Mouse (Mus musculus) erythroblast, embryonic 14.5 days (primary cell): ENCODE results near the gene Lrmda. TPM values are rescaled to one million over a fixed set of nuclear protein-coding genes. Genes with fewer than 3 reads are reported as not detected.

ENCODE experiments used
- H3K27me3 ChIP-seq: 2 replicates; pipeline ENCODE4 v1.6.1; 2012; ENCODE audit warnings: inconsistent platforms; ENCODE audit not compliant: control insufficient read depth
- H3K36me3 ChIP-seq: 2 replicates; pipeline ENCODE4 v1.6.1; 2012; ENCODE audit warnings: mild to moderate bottlenecking, inconsistent platforms; ENCODE audit not compliant: control insufficient read depth
- H3K4me1 ChIP-seq: 2 replicates; pipeline ENCODE4 v1.6.1; 2012; ENCODE audit warnings: inconsistent platforms; ENCODE audit not compliant: control insufficient read depth
- H3K4me3 ChIP-seq: replicated peaks from 2 replicates; pipeline ENCODE3; 2012; ENCODE audit warnings: moderate library complexity, mild to moderate bottlenecking, inconsistent platforms
- H3K9me3 ChIP-seq: 2 replicates; pipeline ENCODE4 v1.6.1; 2012; ENCODE audit warnings: low read length, inconsistent platforms, mixed read lengths; ENCODE audit not compliant: control insufficient read depth
- GATA1 ChIP-seq: IDR thresholded peaks from 2 replicates; pipeline ENCODE4 v1.6.1; 2012; ENCODE audit warnings: low read length, inconsistent platforms, mixed read lengths
- TAL1 ChIP-seq: IDR thresholded peaks from 3 replicates; pipeline ENCODE4 v1.6.1; 2012; ENCODE audit warnings: low read length, inconsistent platforms, mixed read lengths
- polyA plus RNA-seq: library from polyadenylated mRNA; stranded (reverse); fragments of >175 nt; gene quantifications from 2 replicates; pipeline ENCODE4 v1.2.3, GENCODE M21; 2012

Lrmda gene
- polyA plus RNA-seq, 1 experiment: not detected

DNA sequence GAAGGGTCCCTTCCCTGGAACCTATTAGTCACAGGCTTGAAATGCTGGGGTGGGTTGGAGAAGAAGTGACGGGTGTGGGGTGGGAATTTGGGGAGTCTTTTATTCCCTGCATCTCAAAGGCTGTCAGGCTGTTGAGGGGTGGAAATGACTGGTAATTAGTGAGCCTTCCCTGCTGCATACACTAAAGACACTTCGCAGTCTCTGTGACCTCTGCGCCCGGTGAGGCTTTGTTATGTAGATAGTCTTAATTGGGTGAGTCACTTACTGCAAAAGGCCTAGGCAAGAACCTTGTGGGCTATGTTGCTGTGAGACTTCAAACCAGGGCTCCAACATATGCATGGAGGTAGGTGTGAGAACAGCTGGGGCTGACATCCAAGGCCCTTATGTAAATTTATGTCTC, 14.6 kb upstream of the Lrmda start:
- TF ChIP-seq GATA1 (no peak), TAL1 (no peak)
- H3K4me1 ChIP-seq: no peaks in the 10 kb centered on the region; the same call in 1 of the 2 replicates
- no peak overlapping the region for H3K4me3 ChIP-seq

DNA sequence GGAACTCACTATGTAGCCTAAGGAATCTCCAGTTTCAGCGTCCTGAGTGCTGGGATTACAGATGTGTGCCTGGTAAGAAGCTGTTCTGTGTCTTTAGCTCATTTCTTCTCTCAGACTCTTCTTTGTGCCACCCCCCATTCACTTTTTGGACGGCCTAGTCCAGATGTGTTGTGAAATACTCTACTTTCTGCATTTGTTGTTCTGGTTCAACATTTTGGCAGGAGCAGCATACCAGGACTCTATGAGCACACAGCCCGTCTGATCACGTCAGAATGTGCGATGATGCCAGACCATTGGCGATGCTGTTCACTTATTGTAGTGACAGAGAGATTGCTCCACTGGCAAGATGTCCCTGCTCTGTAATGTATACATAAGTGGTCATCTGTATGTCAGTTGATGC, 12.5 kb upstream of the Lrmda start:
- TF ChIP-seq GATA1: no peak
- no peak for TF ChIP-seq TAL1
- H3K27me3 ChIP-seq: no peaks in the 10 kb centered on the region
- no peaks in the 10 kb centered on the region for H3K9me3 ChIP-seq
- no peaks in the 10 kb centered on the region; the same call in 1 of the 2 replicates for H3K4me1 ChIP-seq
- no peak overlapping the region for H3K4me3 ChIP-seq
- no peaks in the 10 kb centered on the region for H3K36me3 ChIP-seq

More for the DNA sequence above, 14.6 kb upstream of the Lrmda start:
- Histone ChIP-seq H3K27me3 (no peaks in the 10 kb centered on the region), H3K9me3 (no peaks in the 10 kb centered on the region), H3K36me3 (no peaks in the 10 kb centered on the region)

DNA sequence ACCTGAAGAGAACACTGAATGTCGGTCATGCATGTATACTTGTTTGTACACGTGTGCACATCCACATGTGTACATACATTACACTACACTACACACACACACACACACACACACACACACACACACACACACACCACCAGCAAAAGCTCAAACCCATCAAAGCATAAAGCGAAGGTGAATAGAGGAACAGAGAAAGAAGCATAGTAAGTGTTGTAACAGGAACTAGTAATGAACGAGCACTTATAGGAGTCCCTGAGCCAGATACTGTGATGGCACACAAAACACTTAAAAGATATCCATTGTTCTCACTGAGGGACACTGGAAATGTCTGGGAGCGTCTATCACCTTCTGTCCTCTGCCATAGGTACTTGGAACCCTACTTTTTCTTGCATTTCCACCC, 5.2 kb upstream of the Lrmda start:
- no peak overlapping the region for H3K4me3 ChIP-seq
- H3K4me1 ChIP-seq: 0 out of 2 replicates have a peak, but pooled peaks cover 3% of the 10 kb centered on the region
- H3K27me3 ChIP-seq: peaks cover 3% of the 10 kb centered on the region
- H3K9me3 ChIP-seq: no peaks in the 10 kb centered on the region
- no peak for TF ChIP-seq TAL1
- TF ChIP-seq GATA1: no peak
- no peaks in the 10 kb centered on the region for H3K36me3 ChIP-seq

DNA sequence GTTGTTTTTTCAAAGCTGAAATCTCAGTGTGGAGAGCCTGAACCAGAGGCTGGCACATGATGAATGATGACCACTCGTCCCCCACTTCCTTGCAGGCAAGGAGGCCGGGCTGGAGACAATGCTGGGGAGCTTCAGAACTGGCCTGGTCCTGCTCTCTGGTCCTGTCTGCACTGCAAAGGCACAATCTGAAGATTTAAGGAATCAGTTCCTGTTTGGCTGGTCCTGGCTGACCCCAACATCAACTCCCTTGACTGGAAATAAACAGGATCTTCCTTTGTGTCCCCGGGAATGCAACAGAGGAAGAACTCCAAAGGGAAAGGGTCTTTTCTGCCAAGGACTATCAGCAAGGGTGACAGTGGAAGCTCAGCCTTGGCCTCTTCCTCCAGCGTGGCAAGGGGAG, 4.7 kb upstream of the Lrmda start:
- Histone ChIP-seq H3K27me3 (peaks cover 7% of the 10 kb centered on the region), H3K9me3 (no peaks in the 10 kb centered on the region), H3K36me3 (no peaks in the 10 kb centered on the region), H3K4me3 (no peak overlapping the region), H3K4me1 (peaks cover 7% of the 10 kb centered on the region)
- TF ChIP-seq TAL1 (no peak), GATA1 (no peak)

DNA sequence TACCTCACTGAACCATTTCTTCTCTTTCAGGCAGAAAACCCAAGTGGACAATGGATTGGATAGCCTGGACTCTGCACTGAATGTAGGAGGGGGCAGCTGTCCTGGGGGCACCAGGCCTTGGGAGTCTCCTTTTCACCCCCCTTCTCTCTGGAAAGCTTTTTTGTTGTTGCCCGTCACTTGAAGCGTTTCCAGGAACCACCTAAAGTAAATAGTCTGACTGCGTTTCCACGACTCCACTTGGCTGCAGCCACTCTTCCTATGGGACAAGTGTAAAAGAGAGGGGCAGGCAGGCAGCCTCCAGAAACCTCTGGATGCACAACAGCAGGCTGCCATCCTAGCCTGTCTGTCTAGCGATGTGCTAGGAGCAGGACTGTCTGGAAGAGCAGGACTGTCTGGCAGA, 2.5 kb upstream of the Lrmda start:
- peaks cover 7% of the 10 kb centered on the region for H3K4me1 ChIP-seq
- no peak for TF ChIP-seq GATA1
- no peak for TF ChIP-seq TAL1
- no peak overlapping the region for H3K4me3 ChIP-seq
- no peaks in the 10 kb centered on the region for H3K36me3 ChIP-seq
- H3K27me3 ChIP-seq: peaks cover 9% of the 10 kb centered on the region
- H3K9me3 ChIP-seq: no peaks in the 10 kb centered on the region

DNA sequence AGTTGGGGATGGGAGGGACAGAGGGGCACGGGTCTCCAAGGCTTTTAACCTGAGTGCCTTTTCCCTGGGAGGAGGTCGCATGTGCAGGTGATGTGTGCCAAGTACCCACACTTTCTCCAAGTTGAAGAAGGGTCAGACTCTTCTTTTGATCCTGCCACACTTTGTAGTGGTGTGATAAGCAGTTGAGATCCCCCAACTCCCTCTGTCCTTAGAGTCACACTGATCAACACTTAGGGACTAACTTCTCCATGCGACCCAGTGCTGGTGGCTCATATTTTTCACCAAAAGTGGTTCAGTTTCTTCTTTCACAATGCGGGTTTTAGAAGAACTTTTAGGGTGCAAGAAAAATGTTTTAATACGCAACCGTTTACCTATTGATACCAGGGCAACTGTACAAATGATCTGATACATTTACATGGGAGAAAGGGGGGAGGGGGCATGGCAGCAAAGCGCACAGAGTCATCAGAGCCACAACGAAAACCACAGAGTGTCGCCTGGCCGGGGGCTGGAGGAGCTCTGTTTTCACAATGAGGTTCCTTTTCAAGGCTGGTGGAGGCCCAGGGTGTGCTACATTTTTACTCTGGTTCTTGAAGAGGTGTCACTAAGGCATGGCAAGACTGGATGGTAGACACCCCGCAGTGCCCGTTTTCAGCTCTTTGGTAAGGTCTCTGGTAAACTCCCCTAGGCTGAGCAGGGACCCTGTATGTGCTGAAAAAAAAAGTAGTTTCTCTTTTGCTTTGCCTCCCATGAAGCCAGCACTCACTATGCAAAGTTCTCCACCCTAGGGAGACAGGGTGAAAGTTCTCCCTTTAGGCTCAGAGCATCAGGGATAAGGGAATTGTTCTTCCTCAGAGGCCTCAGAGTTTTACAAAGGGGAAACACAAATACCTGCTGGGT, 685 bp downstream of the Lrmda start:
- Histone ChIP-seq H3K9me3 (no peaks in the 10 kb centered on the region), H3K4me3 (peak overlapping the region; percentile 48), H3K4me1 (peaks cover 7% of the 10 kb centered on the region), H3K36me3 (no peaks in the 10 kb centered on the region), H3K27me3 (peaks cover 9% of the 10 kb centered on the region)
- TF ChIP-seq TAL1 (no peak), GATA1 (no peak)

DNA sequence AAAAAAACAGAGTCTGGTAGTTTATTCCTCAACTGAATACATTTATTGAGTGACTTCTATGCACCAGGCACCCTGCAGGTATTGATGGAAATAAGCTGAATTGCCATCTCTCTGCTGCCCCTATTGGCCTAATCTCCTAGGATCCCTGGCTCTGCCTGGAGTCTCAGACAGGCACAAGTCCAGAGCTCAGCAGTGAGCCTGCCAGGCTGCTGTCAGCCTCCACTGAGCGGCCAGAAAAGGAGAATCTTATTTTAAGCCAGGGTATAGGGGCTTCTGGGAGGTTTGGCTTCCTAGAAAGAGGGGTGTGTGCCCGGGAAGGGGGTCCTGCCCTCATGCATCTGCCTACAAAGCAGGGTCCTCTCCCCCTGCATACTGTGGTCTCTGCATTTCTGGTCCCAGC, 1.4 kb downstream of the Lrmda start:
- no peak overlapping the region for H3K4me3 ChIP-seq
- peaks cover 7% of the 10 kb centered on the region for H3K4me1 ChIP-seq
- TF ChIP-seq TAL1: no peak
- no peak for TF ChIP-seq GATA1
- H3K36me3 ChIP-seq: no peaks in the 10 kb centered on the region
- H3K27me3 ChIP-seq: peaks cover 9% of the 10 kb centered on the region
- H3K9me3 ChIP-seq: no peaks in the 10 kb centered on the region

DNA sequence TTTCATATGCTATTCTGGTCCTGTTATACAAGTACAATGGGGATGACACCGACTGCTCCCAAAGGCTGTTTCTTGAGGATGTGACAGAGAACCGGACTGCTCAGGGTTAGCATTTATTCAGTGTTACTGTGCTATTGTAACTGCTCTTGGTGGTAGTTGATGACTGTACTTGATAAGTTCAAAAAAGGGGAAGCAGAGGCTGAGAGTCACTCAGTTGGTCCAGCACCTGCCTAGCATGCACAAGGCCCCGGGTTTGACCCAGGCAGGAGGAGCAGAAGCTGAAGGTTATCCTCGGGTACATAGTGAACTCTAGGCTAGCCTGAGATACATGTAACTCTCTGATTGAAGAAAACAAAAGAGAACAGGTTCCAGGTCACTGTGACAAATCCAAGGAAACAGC, 4.0 kb downstream of the Lrmda start:
- peaks cover 7% of the 10 kb centered on the region for H3K4me1 ChIP-seq
- H3K27me3 ChIP-seq: peaks cover 9% of the 10 kb centered on the region
- TF ChIP-seq TAL1 (no peak), GATA1 (no peak)
- no peaks in the 10 kb centered on the region for H3K9me3 ChIP-seq
- no peaks in the 10 kb centered on the region for H3K36me3 ChIP-seq
- no peak overlapping the region for H3K4me3 ChIP-seq

DNA sequence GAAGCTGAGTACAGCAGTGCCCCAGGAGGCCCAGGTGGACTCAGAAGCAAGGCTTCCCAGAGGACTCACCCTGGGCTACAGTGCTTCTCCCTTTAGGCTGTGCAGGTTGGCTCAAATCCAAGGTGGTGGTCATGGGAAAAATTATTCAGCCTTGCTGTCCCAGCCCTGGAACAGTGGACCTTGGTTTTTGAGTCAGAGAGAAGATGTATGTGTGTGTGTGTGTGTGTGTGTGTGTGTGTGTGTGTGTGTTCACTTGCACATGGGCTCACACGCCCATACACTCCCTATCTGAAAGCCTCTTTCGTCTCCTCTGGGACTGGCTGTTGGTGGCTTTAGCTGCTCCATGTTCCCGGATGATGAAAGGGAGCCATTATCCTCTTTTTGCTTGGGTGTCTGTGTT, 16.4 kb downstream of the Lrmda start:
- Histone ChIP-seq H3K9me3 (no peaks in the 10 kb centered on the region), H3K4me1 (no peaks in the 10 kb centered on the region), H3K4me3 (no peak overlapping the region), H3K27me3 (no peaks in the 10 kb centered on the region), H3K36me3 (no peaks in the 10 kb centered on the region)
- TF ChIP-seq TAL1 (no peak), GATA1 (no peak)
